Mouse (Mus musculus) testis, adult 2 months (tissue): ENCODE data around the gene Ifih1.

ENCODE experiments used
- CTCF ChIP-seq: fragments of 200-500 bp; IDR thresholded peaks from 2 replicates; pipeline ENCODE4 v1.5.1; 2012; ENCODE audit warnings: low read depth, mild to moderate bottlenecking, inconsistent platforms, low read length, moderate library complexity; ENCODE audit not compliant: control insufficient read depth, insufficient read depth, insufficient replicate concordance
- POLR2A ChIP-seq: fragments of 200-500 bp; IDR thresholded peaks from 2 replicates; pipeline ENCODE4 v1.6.1; 2012; ENCODE audit warnings: low read depth, mild to moderate bottlenecking, inconsistent platforms, low read length, moderate library complexity; ENCODE audit not compliant: control insufficient read depth

GRCm38 (mm10) chr2:62669848-62670247 is 23.8 kb upstream of the Ifih1 start:
- TF ChIP-seq POLR2A = no peak
- no peak for TF ChIP-seq CTCF
